Mouse (Mus musculus): ENCODE results near the gene Limd2.

DNA sequence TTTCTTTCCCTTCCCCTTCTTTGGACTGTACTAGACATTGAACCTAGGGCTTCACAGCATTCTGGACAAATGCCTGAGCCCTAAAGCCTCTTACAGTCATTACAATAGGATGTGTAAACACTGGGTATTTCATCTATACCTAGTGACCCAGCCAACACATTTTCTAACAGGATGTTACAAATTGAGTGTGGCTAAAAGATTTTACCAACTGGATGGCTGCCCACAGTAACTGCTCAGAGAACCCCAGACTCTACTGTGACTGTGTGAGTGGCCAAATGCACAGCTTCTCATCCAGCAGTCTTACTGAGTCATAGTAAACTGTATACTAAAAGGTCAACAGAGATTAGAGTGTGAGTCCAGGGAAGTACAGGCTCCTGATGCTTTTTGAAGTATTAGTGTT lies 34.7 kb upstream of the Limd2 start:
- TF ChIP-seq POLR2A (IDR thresholded peaks at IDR 0.05; ENCODE audit: borderline replicate concordance, extremely low read depth, low read depth, low read length) (no peak), CTCF (IDR thresholded peaks at IDR 0.05; ENCODE audit: insufficient read depth, low read length) (no peak)
